Mouse (Mus musculus) lung, adult 10 weeks (tissue): ENCODE results near the gene Fbxo5. TPM values are rescaled to one million over a fixed set of nuclear protein-coding genes. Genes with fewer than 3 reads are reported as not detected.

Experiments used
- polyA plus RNA-seq: library from polyadenylated mRNA; stranded (reverse); fragments of 350-450 nt; fragmentation: Illumina TruSeq; extraction: RNeasy Lipid Tissue Mini Kit (QIAGEN cat#74804); gene quantifications from one replicate; pipeline ENCODE4 v1.2.3, GENCODE M21; 2014; ENCODE audit warnings: low read depth, low replicate concordance; ENCODE audit not compliant: insufficient read depth

The Fbxo5 gene
- 2.4 TPM for polyA plus RNA-seq

DNA sequence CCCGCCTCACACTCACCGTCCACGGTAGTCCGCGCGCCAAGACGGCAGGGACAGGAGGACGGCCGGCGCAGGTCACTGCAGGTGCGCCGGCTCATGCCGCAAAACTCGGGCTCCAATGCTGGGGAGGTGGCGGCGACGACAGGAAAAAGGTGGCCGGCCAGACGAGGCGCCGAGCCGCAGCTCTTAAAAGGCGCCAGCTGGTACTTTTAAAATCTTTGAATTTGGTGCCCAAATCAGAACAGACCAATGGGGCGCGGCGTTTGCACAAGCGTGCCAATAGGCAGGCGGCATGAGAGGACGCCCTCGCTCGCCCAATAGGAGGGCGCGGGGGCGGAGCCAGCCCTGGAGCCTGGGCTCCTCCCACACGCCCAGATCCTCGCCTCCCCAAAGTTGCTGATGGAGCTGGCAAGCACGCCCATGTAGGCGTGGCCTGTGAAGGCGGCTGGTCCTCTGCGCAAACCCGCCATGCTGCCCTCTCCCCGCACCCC lies at the start of gene Fbxo5:
Gene Fbxo5 (minus strand): TSS at position 358 of the 488 bp plus-strand sequence.

DNA sequence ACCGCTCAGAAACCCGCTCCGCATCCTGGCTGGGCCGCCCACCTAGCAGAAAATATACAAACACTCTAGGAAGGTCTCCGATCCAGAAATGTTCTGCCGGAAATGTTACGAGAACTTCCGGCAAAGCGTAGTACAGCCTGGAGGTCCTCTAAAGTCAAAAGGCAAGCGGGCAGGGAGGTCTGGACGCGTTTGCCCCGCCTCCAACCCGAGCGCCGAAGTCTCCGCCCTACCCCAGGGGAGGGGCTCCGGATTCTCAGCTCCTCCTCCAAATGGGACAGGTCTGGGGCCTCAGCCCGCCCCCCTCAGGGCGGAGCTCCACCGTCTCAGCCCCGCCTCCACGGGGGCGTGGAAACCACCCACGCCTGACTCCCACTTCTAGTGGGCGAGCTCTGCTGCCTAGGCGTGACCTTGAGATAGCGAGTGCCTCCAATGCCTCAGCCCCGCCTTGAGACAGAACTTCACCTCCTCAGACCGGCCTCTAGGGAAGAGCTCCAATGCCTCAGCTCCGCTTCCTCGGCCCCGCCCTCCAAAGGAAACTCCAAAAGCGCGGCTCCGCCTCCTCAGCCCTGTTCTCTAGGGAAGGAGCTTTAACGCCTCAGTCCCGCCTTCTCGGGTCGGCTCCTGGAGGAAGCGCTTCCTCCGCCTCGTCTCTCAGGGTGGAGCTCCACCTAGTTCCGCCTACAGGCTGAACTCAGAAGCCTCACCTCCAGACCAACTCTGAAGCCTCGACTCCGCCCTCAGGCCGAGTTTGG lies 18.5 kb upstream of the Fbxo5 start, which contains the start of gene Mtrf1l:
Gene Mtrf1l (minus strand): TSS at position 171 of the 752 bp plus-strand sequence.

Other genes with a start within 250 kb of the Fbxo5 start
- gene Myct1, start 211.8 kb downstream of the Fbxo5 start, polyA plus RNA-seq: 37.8 TPM
- 0.20 TPM for gene Vip, start 166.4 kb downstream of the Fbxo5 start, polyA plus RNA-seq
- gene Mtrf1l, start 18.3 kb upstream of the Fbxo5 start, polyA plus RNA-seq: 8.6 TPM
- 0.31 TPM for gene Rgs17, start 116.8 kb upstream of the Fbxo5 start, polyA plus RNA-seq